Mouse (Mus musculus): ENCODE measurements around the gene Gm37240.

Gm37240 gene

GRCm38 (mm10) chr3:85634389-85635125 is 252.8 kb downstream of the Gm37240 start:
- no peak for DNase-seq (ENCODE audit: low spot score)

GRCm38 (mm10) chr3:85633733-85634132 is 253.6 kb downstream of the Gm37240 start:
- DNase-seq (ENCODE audit: low spot score): no peak

GRCm38 (mm10) chr3:85629895-85630510 is 257.3 kb downstream of the Gm37240 start:
- DNase-seq (ENCODE audit: low spot score): no peak

GRCm38 (mm10) chr3:85619751-85620150 is 267.6 kb downstream of the Gm37240 start:
- DNase-seq (ENCODE audit: low spot score): no peak

- no peak for DNase-seq (ENCODE audit: low spot score)
These were observed 268.0 kb downstream of the Gm37240 start for GRCm38 (mm10) chr3:85619345-85619744.

- peak; percentile 8 for DNase-seq (ENCODE audit: low spot score)
These were observed 268.4 kb downstream of the Gm37240 start for GRCm38 (mm10) chr3:85618885-85619284.

GRCm38 (mm10) chr3:85616389-85616788 is 270.9 kb downstream of the Gm37240 start:
- DNase-seq (ENCODE audit: low spot score): no peak

GRCm38 (mm10) chr3:85607753-85608152 is 279.6 kb downstream of the Gm37240 start:
- DNase-seq (ENCODE audit: low spot score): no peak

- no peak for DNase-seq (ENCODE audit: low spot score)
These were observed 280.4 kb downstream of the Gm37240 start for GRCm38 (mm10) chr3:85606912-85607311.

- peak; percentile 43 for DNase-seq (ENCODE audit: low spot score)
These were observed 283.5 kb downstream of the Gm37240 start for GRCm38 (mm10) chr3:85603811-85604210.

GRCm38 (mm10) chr3:85601841-85602305 is 285.4 kb downstream of the Gm37240 start:
- peak; percentile 83 for DNase-seq (ENCODE audit: low spot score)

GRCm38 (mm10) chr3:85599526-85599925 is 287.8 kb downstream of the Gm37240 start:
- no peak for DNase-seq (ENCODE audit: low spot score)

- no peak for DNase-seq (ENCODE audit: low spot score)
These were observed 292.9 kb downstream of the Gm37240 start for GRCm38 (mm10) chr3:85594452-85594851.

GRCm38 (mm10) chr3:85592640-85593252 is 294.6 kb downstream of the Gm37240 start:
- no peak for DNase-seq (ENCODE audit: low spot score)

- no peak for DNase-seq (ENCODE audit: low spot score)
These were observed 295.3 kb downstream of the Gm37240 start for GRCm38 (mm10) chr3:85592067-85592466.

- DNase-seq (ENCODE audit: low spot score): no peak
These were observed 297.1 kb downstream of the Gm37240 start for GRCm38 (mm10) chr3:85590090-85590754.

- no peak for DNase-seq (ENCODE audit: low spot score)
These were observed 298.6 kb downstream of the Gm37240 start for GRCm38 (mm10) chr3:85588701-85589100.

GRCm38 (mm10) chr3:85584966-85585365 is 302.4 kb downstream of the Gm37240 start:
- no peak for DNase-seq (ENCODE audit: low spot score)

- DNase-seq (ENCODE audit: low spot score): no peak
These were observed 304.1 kb downstream of the Gm37240 start for GRCm38 (mm10) chr3:85583194-85583593.

GRCm38 (mm10) chr3:85582726-85583125 is 304.6 kb downstream of the Gm37240 start:
- no peak for DNase-seq (ENCODE audit: low spot score)

GRCm38 (mm10) chr3:85573864-85574830 is 313.2 kb downstream of the Gm37240 start, which contains the start of gene Gatb:
Gene Gatb, plus strand, starts transcription at chr3:85574119.
- peak; percentile 98 for DNase-seq (ENCODE audit: low spot score)

All from retina, embryonic 14.5 days (tissue).